Mouse (Mus musculus) cortical plate, adult 2 months (tissue): ENCODE data around the gene Gm6993. TPM values are rescaled to one million over a fixed set of nuclear protein-coding genes. Genes with fewer than 3 reads are reported as not detected.

ENCODE experiments used
- H3K27ac ChIP-seq: fragments of 200-500 bp; 2 replicates; pipeline ENCODE4 v1.5.1; 2012; ENCODE audit warnings: low read length, control low read depth, inconsistent platforms; ENCODE audit not compliant: insufficient read depth
- H3K4me1 ChIP-seq: fragments of 200-500 bp; 2 replicates; pipeline ENCODE4 v1.6.1; 2011; ENCODE audit warnings: low read length; ENCODE audit not compliant: control insufficient read depth, insufficient read depth
- H3K4me3 ChIP-seq: fragments of 200-500 bp; 2 replicates; pipeline ENCODE4 v1.5.1; 2011; ENCODE audit warnings: mild to moderate bottlenecking, low read length, control low read depth; ENCODE audit not compliant: insufficient read depth
- CTCF ChIP-seq: fragments of 200-500 bp; IDR thresholded peaks from 2 replicates; pipeline ENCODE4 v1.5.1; 2011; ENCODE audit warnings: mild to moderate bottlenecking, control low read depth, low read length; ENCODE audit not compliant: insufficient read depth; ENCODE audit errors: extremely low read depth
- POLR2A ChIP-seq: fragments of 200-500 bp; IDR thresholded peaks from 2 replicates; pipeline ENCODE4 v1.6.1; 2011; ENCODE audit warnings: mild to moderate bottlenecking, low read length, control low read depth; ENCODE audit not compliant: insufficient read depth; ENCODE audit errors: extremely low read depth
- polyA plus RNA-seq: library from polyadenylated mRNA; depleted of rRNA; stranded (reverse); fragments of >200 nt; gene quantifications from 2 replicates; pipeline ENCODE4 v1.2.3, GENCODE M21; 2012

Gene Gm6993
- polyA plus RNA-seq, 1 experiment, result not detected

- TF ChIP-seq POLR2A, result no peak
- TF ChIP-seq CTCF, result no peak
- Histone ChIP-seq H3K4me3 (no peak overlapping the region), H3K27ac (no peak overlapping the region), H3K4me1 (no peaks in the 10 kb centered on the region; the same call in 1 of the 2 replicates)
These were observed 27.7 kb downstream of the Gm6993 start for GRCm38 (mm10) chr12:31268315-31268714.

- no peak for TF ChIP-seq POLR2A
- TF ChIP-seq CTCF, result no peak
- H3K27ac ChIP-seq, result no peak overlapping the region
- H3K4me3 ChIP-seq, result no peak overlapping the region
- no peaks in the 10 kb centered on the region; the same call in 1 of the 2 replicates for H3K4me1 ChIP-seq
These were observed 28.5 kb downstream of the Gm6993 start for GRCm38 (mm10) chr12:31269020-31269597.

DNA sequence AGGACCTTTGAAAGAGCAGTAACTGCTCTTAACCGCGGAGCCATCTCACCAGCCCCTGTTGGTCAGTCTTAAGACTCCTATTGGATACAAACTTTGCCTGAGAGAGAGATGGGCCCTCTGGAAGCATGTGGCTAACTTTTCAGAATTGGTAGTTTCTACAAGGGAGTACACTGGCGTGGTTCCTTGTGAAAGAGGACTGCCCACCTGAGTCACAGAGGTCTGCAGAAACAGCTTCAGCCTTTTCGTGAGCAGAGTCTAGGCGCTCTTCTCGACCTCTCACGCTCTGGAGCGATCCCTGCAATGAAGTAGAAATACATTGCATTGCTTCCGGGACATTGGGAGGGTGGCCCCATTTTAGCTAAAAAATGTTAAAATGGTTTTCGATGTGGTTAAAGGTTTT lies 29.8 kb downstream of the Gm6993 start:
- TF ChIP-seq POLR2A (no peak), CTCF (no peak)
- no peak overlapping the region for H3K4me3 ChIP-seq
- no peaks in the 10 kb centered on the region; the same call in 1 of the 2 replicates for H3K4me1 ChIP-seq
- no peak overlapping the region for H3K27ac ChIP-seq

DNA sequence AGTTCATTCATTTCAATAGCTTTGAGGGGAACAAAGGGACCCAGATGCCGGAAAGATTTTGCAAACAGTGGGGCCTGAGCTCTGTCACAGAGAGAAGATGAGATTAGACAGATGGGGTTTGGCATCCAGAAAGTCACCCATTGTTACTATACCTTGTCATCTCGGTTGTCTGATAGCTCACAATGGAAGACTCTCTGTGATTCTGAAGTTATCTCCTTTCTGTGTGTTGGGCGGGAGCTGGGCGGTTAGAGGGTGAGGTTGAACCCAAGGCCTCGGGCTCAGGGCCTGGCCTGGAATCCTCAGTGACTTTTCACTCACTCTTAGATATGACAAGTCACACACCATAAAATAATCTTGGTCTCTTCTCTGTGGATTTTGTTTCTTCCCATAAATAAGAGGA lies 30.2 kb downstream of the Gm6993 start:
- no peak overlapping the region for H3K4me3 ChIP-seq
- no peaks in the 10 kb centered on the region; the same call in 1 of the 2 replicates for H3K4me1 ChIP-seq
- TF ChIP-seq POLR2A (no peak), CTCF (no peak)
- H3K27ac ChIP-seq, result no peak overlapping the region

- no peak overlapping the region for H3K27ac ChIP-seq
- H3K4me3 ChIP-seq, result no peak overlapping the region
- TF ChIP-seq CTCF, result no peak
- TF ChIP-seq POLR2A, result no peak
- no peaks in the 10 kb centered on the region; the same call in 1 of the 2 replicates for H3K4me1 ChIP-seq
These were observed 30.9 kb downstream of the Gm6993 start for GRCm38 (mm10) chr12:31271361-31272011.

DNA sequence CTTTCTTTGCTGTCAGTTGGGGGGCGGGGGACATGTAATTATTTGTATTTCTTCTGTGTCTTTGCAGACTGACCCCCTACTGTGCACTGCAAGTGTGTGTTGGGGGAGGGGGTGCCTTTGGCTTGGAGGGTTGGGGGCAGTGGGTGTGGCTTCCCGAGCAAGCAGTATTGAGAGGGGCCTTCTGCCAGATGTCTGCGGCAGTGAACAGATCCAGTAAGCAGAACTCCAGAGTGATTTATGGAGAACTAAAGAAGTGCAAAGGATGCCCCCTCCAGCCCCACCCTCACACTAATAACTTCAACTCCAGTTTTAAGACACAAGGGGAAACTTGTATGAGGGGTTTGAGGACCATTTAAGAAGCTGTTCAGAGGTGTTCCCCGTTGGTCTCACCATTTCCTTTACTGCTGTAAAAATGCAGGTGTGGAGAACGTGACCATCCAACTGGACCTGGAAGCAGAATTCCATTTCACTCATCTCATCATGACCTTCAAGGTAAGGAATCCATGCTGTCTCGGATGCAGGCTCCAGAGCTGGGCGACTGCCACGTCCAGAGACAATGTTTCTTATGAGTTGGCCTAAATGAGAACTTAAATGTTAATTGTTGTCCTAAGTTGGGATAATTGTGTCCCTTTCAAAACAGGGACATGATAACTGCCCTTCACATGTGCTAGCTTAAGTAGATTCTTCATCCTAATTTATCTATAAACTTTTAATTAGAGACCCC lies 31.6 kb downstream of the Gm6993 start:
- H3K4me3 ChIP-seq, result no peak overlapping the region
- H3K4me1 ChIP-seq, result no peaks in the 10 kb centered on the region; the same call in 1 of the 2 replicates
- TF ChIP-seq CTCF (no peak), POLR2A (no peak)
- no peak overlapping the region for H3K27ac ChIP-seq

DNA sequence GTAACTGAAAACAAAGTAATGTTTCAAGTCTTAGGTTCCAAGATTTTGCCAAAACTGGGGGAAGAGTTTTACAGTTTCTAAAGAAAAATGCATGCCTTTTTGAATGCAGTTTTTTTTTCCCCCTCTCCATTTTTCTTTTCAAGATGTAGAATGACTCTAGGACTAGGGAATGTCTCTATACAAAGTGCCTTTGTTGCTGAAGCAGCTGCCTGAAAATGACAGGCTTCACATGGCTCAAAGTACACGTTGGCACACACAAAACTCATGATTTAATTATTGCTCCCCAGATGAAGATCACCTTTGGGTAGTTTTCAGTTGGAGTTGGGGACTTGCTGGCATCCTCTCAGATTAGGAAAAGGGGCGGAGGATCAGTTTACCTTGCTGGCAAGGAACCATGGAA lies 32.3 kb downstream of the Gm6993 start:
- TF ChIP-seq POLR2A (no peak), CTCF (no peak)
- Histone ChIP-seq H3K4me1 (no peaks in the 10 kb centered on the region; the same call in 1 of the 2 replicates), H3K27ac (no peak overlapping the region), H3K4me3 (no peak overlapping the region)

GRCm38 (mm10) chr12:31273646-31274045 lies 33.1 kb downstream of the Gm6993 start:
- TF ChIP-seq CTCF (no peak), POLR2A (no peak)
- H3K27ac ChIP-seq, result no peak overlapping the region

DNA sequence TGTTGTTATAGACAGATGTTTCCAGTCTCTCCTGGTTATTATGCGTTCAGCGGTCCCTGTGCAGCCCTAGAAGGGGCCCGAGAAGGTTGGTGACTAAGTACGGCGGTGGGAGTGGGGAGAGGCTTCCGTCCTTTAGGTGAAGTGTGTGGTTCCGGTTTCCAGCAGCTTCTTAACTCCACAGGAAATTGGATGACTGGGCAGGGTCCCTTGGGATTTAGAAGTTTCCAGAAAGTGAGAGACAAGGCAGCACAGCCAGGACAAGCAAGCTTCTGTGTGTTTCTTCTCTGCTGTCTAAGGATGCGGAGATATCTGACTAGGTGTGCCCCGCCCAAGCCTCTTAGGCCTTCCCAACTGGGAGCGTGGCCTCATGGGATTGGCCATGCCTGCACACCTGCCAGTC lies 34.8 kb downstream of the Gm6993 start:
- TF ChIP-seq CTCF (no peak), POLR2A (no peak)
- Histone ChIP-seq H3K4me1 (no peaks in the 10 kb centered on the region), H3K4me3 (no peak overlapping the region), H3K27ac (no peak overlapping the region)

More at GRCm38 (mm10) chr12:31273646-31274045, 33.1 kb downstream of the Gm6993 start:
- no peaks in the 10 kb centered on the region for H3K4me1 ChIP-seq
- H3K4me3 ChIP-seq, result no peak overlapping the region
